Mouse (Mus musculus) adrenal gland, postnatal 4 days (tissue): ENCODE measurements around the gene Phactr2. TPM values are rescaled to one million over a fixed set of nuclear protein-coding genes. Genes with fewer than 3 reads are reported as not detected.
"Not testable (repeated sequence)": the region's sequence is repeated elsewhere in the genome, so short reads cannot be mapped to it uniquely, and the experiment has no call there.

Source experiments
- DNase-seq, 2 experiments: peaks; one replicate each; pipeline ENCODE4 v3.0.0; 2021 to 2022; ENCODE audit warnings: low spot score in 2 of 2, mixed read lengths in 2 of 2
- total RNA-seq, 2 experiments: library from RNA; stranded (reverse); gene quantifications; 2 replicates each; pipeline ENCODE4 v1.2.3; 2021

Phactr2 gene
- total RNA-seq, 2 experiments from 2014 or later, result 49.5 to 53.4 TPM

DNA sequence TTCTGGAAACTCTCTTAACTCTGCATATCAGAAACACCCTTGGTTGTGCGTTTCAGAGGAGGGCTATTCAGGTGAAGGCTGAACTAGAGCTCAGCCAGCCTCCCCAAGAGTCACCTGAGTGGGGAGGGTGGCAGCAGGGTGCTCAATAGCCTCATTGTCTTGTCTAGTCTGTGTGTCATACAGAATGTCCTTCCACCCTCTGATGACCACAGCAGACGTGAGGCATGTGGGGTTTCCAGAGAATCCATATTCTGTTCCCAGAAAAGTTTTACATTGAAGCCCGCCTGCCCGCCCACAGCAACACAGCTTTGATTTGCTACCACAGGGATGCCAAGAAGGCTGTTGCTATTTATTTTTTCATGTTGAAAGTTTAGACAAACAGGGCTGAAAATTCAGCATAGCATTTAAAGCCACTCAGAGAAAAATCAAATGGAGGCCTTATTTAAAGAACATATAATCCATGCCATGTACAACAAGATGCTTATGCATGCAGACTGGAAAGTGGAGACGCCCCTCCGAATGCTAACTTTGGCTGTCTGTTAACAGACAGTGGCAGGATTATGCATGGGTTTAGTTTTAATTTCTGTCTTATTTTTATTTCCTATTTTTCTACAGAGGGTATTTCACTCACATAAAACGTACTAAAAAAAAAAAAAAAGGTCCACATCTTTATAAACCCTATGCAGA is 248.7 kb downstream of the Phactr2 start:
- no peak for DNase-seq

DNA sequence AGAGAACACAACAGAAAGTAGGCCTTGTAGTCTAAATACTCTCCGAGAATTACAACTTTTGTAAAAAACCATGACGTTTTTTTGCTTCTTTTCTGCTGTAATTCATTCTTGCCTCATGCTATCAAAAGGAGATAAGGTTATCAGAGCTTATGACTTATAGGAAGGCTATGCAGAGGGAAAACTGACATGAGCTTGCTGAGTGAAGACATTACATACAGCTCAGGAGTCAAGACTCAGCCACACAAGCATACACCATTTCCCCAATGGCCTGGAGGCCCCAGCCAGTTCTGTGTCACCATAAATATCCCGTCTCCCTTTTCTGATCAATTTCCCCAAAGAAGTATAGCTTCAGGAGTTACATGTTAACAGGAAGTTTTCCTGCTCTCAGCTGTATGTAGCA is 252.1 kb downstream of the Phactr2 start:
- DNase-seq, result no peak

DNA sequence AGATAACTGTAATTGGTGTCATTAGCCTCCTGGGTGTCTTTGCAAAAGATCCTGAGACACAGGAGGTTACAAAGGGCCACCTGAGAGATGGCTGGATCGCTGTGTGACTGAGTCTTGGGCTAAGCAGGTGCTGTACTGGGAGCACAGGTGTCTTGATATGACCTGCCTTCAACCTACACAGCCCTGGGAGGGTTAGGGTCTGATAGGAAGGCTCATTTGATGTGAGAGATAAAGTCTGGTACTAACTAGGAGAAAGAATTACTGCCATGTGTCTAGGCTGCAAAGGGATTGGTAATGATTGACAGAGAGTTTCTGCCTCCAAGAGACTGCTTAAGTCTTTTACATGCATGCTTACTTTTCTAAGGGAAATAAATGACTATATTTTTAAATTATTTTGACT is 254.2 kb downstream of the Phactr2 start:
- DNase-seq, result no peak

DNA sequence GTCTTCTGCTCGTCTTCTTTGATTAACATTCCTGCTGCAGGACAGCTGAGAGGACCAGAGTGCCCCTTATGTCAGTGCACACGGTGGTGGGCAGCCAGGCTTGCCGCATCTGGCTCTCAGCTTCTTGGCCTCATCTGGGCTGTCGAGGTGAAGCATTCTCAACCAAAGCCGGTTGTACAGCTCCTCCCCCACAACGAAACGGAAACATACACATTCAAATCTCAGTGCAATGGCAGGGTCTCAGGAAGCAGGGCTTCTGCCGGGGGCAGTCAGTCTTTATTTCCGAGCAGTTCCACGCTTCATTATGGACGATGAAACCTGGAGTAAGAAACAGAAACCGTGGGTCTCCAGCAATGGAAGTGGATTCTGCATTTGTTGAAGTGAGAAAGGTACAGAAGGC is 260.3 kb downstream of the Phactr2 start:
- DNase-seq, result no peak

DNA sequence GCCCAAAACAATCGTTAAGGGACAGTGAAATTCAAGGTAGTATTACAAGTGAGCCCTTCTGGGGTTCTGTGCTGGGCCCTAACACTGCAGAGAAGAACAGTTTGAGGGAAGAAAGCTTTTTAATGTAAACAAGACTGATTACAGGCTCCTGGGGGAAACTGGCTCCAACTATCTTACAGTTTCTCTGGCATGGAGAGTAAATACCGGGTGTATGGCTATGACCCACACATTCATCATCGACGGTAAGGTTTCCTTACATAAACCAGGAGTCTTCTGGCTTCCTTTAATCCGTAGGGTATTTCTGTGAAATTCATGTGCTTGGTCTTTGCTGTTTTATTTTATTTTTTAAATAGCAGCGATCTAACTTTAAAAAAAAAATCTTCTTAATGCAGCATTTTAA is 261.4 kb downstream of the Phactr2 start:
- DNase-seq, result no peak

DNA sequence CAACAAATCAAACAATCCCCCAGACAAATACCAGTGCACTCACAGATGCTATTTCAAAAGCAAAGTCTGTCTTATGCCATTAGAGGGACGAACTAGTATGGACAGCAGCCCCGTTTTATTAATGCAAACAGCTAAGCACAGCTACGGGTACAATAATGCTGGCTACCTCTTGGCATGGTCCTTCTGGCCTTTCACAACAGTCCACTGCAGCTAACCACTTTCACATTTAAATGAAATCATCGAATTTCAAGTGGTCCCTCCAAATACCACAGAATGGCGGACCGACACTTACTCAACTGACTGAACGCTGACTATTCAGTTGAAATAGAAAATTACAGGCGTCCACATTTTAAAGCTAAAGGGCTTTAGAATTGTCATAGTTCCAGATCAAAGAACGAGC is 261.9 kb downstream of the Phactr2 start:
- DNase-seq, result no peak

DNA sequence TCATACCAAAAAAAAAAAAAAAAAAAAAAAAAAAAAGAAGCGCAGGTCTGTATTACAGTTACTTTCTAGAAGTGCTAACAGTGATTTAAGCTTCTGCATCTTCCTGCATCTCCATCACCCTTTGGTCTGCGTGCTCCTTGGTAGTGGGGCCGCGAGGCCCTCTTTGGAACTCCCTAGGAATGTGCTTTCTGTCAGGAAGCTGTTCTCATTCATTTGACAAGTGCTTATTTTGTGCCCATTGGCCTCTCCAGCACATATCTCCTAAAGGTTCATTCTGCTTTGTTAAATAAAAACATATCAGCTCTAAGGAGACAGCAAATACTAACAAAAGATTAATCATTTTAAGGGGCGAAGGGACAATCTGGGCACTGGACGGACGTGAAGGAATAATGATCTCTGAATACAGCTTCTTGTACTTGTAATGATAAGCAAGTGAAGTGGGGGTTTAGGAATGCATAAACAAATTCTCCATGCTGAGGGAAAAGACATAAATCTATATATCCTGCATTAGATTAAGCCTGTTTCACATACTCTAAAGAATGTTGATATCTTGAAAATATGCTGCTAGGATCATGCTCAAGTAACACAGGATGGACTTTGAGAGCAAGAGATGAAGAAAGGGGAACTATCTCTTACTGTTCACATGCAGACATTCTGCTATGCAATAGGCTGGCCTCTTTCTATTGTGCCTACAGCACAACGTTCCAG is 264.1 kb downstream of the Phactr2 start:
- no peak for DNase-seq

DNA sequence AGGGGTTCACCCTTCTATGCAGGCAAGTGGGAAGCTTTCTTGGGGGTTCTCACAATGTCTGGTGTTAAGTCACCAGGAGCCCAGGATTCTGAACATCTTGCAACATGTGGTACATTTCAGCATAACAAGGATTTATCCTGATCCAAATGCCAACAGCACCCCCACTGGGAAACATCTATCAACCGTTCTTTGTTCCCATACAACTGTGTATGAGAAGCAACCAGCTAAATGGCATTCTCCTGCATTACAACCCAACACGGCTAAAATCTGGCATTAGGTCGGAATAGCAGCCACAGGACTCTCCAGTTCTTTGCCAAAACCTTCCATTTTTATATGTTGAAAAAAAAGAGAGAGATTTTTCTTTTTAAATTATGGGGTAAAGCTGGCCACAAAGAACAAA is 264.7 kb downstream of the Phactr2 start:
- no peak for DNase-seq

DNA sequence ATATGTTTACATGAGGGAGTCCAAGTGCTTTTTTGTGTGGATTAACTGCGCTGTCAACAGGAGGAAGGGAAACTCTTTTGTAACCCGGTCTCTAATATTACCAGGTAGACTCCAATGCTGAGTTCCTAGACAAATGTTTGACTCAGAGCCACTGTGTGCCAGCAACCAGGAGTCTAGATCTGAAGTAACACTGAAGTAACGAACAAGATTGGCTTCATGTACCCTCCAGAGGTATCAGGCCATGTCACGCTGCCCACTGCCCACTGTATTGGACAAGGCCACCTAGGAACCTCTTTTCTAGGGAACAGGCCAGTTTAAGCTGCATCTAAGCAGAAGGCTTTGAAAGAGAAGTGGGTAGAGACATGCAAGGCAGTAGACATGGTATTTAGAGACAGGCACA is 265.2 kb downstream of the Phactr2 start:
- DNase-seq, result no peak

DNA sequence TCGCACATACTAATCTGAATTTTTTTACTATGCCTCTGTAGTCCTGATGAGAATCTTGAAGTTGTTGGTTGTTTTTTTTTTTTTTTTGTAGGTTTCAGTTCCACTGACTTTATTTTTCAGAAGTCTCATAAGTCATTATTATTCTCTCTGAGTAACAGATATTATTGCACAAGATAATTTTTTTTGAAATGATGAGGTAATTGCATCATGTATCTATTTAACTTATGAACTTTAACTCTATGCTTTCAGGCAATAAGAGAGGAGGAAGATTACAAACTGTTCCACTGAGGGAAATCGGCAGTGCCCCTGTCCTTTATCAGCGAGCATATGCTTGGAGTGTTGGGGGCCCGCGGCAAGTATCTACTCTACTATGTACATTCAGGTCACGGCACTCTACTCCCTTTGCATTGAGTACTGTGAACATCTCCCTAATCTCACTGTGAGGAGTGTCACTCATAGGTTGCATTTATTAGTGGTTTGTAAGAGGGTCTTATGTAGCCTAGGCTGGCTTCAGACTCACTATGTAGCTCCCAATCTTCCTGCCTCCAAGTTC is 272.4 kb downstream of the Phactr2 start:
- DNase-seq, result no peak

DNA sequence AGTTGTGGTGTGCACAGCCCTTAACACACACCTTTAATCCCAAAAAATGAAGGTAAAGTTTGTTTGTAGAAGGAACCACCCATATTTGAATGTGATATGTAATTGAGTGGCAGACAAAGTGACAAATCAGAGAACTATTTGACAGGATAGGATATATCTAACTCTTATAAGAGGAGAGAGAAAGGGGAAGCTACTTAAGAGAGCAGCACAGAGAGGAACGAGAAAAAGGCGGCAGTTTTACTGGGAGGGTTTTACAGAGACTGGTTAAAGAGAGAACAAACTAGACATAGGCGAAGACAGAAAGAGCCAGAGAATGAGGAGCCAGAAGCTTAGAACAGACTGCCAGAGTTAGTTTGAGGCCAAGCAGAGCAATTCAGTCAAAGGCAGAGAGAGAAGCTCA is 273.4 kb downstream of the Phactr2 start:
- no peak for DNase-seq

DNA sequence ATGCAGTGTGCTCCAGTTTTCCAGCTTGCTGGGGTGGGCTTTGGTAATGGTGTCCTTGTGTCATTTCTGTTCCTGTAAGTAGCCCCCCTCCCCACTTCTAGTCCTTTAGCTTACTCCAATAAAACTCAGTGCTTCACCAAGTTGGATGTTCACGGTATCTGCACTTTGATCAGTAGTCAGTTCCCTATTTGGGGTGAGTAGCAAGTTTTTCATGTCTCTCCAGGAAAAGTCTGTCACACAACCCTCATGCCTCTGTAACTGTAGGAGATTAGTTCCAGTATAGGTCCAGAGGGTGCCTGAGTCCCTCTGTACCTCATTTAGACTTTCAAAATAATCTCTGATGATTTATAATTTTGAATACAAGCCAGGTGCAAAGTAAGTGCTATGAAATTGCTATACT is 275.0 kb downstream of the Phactr2 start:
- no peak for DNase-seq

DNA sequence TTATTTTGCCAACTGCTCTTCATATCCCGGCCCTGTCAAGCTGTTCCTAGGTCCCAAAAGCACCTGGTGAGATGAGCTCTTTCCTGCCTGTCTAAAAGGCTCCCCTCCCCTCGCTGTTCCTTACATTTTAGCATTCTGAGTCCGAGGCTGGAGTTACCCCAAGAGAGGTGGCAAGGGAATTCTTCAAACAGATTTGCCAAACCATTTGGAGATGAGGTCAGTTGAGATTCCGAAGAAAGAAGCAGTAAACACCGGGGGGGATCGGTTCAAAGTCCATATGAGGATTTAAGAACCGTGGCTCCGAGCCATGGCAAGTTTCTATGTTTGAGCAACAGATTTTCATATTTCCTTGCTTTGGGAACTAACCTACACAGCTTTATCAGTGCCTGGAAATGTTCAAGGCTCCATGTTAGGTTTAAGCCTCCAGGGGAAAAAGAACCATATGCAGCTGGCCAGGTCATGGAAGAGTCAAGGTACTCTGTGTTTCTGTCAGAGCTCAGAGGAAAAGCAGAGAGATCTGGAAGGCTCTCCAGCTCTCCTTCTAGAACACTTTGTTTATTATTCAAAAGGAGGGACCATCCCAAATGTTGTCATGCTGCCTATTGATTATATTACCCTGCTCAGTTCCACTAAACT is 277.2 kb downstream of the Phactr2 start:
- DNase-seq, result no peak

DNA sequence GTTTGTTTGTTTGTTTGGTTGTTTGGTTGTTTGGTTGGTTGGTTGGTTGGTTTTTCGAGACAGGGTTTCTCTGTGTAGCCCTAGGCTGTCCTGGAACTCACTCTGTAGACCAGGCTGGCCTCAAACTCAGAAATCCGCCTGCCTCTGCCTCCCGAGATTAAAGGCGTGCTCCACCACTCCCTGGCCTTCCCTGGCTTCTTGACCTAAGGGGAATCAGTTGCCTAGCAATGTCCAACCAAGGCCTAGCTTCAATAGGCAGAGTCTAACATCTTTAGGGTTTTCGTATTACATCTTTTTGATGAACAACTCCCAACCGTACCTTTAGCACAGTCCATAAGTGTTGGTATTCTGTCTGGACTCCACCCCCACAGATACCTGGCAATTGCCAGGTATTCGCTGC is 280.7 kb downstream of the Phactr2 start:
- DNase-seq, result not testable (repeated sequence)

DNA sequence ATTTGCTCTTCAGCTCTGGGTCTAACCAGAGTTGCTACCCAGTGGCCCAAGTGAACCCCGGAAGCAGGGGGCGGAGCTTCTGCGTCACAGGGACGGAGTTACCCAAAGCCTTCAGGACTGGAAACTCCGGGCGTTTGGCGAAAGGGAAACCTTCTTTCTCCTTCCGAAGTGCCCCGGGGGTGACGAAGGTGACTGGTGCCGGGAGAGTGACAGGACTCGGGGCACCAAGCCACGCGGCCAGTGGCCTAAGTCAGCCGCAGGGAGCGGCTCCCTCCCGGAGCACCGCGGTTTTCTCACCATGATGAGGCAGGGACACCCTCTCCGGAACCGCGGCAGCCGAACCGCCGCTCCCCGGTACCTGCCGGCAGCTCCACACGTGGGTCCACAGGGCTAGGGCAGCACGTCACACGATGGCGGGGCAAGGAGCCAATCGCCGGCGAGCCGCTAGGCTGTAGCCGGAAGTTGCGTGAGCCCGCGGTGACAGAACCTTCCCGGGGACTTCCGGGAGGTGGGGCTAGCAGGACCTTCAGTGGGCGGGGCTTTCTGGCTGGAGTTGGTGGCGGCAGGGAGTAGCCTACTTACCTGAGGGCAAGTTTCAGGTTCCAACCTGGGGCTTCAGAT is 281.4 kb downstream of the Phactr2 start, which contains the start of gene Ltv1:
Ltv1 (minus strand) TSS at position 438 of the 621 bp plus-strand sequence.
- peak; percentile 85 to 87 for DNase-seq

DNA sequence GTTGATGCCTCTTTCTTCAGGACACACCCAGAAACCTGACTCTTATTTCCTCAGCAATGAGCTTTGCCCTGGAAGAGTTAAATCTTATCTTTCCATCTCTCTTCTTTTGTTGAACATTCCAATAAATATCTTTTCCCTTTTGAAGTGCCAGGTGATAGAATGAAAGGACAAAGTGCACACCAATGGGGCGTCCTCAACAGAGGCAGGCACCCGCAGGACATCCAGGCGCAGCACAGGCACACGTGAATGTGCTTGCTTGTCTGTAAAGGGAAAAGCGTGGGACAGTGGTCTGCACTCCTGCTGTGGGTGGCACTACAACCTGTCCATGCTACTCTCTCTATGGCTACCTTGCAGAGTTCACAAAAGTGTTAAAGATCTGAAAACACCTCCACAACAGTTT is 284.3 kb downstream of the Phactr2 start:
- DNase-seq, result no peak

DNA sequence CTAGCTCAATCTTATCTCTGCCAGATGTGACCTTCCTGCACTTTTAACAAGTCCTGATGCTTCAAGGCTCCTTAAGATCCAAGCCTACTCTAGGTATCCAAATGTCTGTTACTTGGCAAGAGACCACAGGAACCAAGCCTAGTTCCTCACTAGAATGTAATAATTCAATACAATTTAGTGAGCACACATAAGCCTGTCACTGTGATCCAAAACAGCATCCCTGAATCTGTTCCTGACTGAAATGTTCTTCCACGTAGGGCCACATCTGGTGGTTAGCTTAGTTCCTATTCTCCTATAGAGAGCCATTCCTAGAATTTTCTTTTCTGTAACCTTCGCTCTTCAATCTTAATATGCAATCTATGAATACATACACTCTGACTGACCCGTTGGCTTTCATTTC is 287.5 kb downstream of the Phactr2 start:
- no peak for DNase-seq

DNA sequence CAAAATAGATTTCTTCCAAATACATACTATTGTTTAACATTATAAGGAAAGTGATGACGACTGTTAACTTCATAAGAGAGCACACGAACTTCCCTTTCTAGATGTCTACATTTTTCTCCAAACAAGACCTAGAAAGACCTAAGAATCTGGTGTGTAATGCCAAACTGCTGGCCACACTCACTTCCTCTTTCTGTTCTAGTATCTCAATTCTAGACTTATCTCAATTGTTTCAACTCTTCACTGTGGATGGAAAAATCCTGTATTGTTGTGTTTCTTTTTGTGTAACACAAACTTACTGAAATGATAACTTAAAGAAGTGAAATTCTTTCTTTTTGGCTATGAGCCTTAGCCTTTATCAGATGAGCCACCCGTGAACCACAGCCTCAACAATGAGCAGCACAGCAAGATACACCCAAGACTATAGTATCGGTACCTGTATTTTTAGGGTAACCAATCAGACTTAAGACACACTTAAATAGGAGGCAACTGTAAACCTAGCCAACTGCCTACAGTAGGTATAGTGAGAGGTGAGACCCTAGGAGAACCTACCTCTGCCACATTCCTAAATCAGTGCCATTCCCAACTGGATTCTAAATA is 289.9 kb downstream of the Phactr2 start:
- DNase-seq, result no peak

DNA sequence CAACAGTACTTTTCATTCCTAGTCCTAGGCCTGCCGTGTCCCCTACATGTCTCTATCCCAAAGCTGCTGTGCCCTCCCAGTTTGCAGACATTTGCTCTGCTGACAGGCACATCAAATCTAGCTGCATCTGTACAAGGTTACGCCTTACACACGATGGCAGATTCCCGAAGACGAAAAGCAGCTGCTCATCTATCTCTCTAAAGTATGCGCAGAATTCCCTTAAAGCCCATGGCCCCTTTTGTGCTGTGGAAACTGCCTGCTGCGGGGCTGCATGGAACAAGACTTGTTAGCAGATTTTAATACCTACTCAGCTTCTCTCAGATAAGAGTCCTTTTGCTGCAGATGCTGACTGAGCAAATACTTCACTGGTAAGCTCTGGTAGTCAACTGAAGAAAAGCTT is 294.0 kb downstream of the Phactr2 start:
- DNase-seq, result no peak

DNA sequence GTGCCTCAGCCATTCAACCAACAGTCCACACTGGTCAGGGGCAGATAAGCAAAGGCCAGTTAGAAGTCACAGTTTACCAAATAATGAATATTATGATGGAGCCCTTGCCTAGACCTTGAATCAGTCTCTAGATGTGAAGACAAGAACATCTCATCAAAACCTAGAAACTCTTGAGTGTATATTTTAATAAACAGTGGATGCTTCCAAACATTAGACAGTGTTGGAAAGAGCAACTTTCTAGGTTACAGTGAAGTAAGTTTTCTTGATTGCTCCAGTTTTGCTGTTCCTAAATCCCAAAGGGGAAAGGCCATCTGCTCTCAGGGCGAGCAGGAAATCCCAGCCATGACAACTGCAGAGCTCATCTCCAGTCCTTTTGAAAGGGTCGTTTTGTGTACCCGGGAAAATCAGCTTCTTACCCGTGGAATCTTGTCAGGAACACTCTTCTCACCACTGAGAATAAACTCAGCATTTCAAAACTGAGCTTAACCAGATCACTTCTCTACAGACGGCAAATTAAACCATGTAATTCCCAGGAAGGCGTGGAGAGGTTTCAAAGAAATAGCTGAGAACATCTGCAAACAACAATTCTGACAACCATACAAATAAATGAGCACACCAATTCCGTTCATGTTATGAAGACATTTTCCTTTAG is 296.1 kb downstream of the Phactr2 start, which contains the start of gene Zc2hc1b:
Zc2hc1b (minus strand) TSS at position 51 of the 652 bp plus-strand sequence.
- no peak for DNase-seq

DNA sequence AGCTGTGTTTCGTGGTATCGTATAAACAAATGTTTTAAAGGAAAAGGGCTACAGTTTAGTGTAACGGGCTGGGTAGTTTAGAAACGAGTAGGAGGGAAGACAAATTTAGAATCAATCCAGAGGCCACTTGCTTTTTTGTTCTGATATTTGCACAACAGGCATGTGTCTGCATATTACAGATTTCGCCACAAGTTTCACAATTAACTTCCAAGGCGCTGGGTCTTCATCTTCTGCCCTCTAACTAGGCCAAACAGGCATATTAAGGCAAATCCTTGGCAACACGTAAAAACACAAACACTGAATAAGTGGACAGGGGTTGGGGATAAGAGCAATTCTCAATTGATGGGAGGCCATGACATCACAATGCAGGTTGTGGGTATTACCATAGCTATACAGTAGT is 298.3 kb downstream of the Phactr2 start:
- no peak for DNase-seq
